Mouse (Mus musculus) forebrain, embryonic 15.5 days (tissue): ENCODE measurements around the gene Lipk. TPM values are rescaled to one million over a fixed set of nuclear protein-coding genes. Genes with fewer than 3 reads are reported as not detected.

Source experiments
- ATAC-seq: fragments of 200-750 bp; cut with Nextera tagmentation; replicated peaks from 2 replicates; pipeline ENCODE4 v1.8.0; 2017; ENCODE audit warnings: mild to moderate bottlenecking, moderate TSS enrichment, moderate library complexity
- H3K27ac ChIP-seq: fragments of 300-500 bp; sonication (generic); replicated peaks from 2 replicates; pipeline ENCODE4 v1.5.1; 2015; ENCODE audit warnings: mild to moderate bottlenecking, inconsistent platforms
- H3K27me3 ChIP-seq: fragments of 300-500 bp; sonication (generic); 2 replicates; pipeline ENCODE4 v1.6.1; 2015; ENCODE audit warnings: inconsistent platforms
- H3K36me3 ChIP-seq: fragments of 300-500 bp; sonication (generic); 2 replicates; pipeline ENCODE4 v1.6.1; 2015; ENCODE audit warnings: mild to moderate bottlenecking, inconsistent platforms
- H3K4me1 ChIP-seq: fragments of 300-500 bp; sonication (generic); 2 replicates; pipeline ENCODE4 v1.6.1; 2015; ENCODE audit warnings: inconsistent platforms
- H3K4me2 ChIP-seq: fragments of 300-500 bp; sonication (generic); replicated peaks from 2 replicates; pipeline ENCODE4 v1.6.1; 2015; ENCODE audit warnings: mild to moderate bottlenecking, inconsistent platforms
- H3K4me3 ChIP-seq: fragments of 300-500 bp; sonication (generic); 2 replicates; pipeline ENCODE4 v1.5.1; 2015; ENCODE audit warnings: mild to moderate bottlenecking, inconsistent platforms
- H3K9ac ChIP-seq: fragments of 300-500 bp; sonication (generic); replicated peaks from 2 replicates; pipeline ENCODE4 v1.6.1; 2015; ENCODE audit warnings: mild to moderate bottlenecking, inconsistent platforms
- H3K9me3 ChIP-seq: fragments of 300-500 bp; sonication (generic); 2 replicates; pipeline ENCODE4 v1.6.1; 2016; ENCODE audit warnings: inconsistent platforms
- WGBS: fragments of 180-500 bp; shearing (Covaris S2); methylation state at CpG from one replicate; pipeline ENCODE4 v1.1.7; 2015; ENCODE audit warnings: mixed read lengths; 5-methylcytosine and 5-hydroxymethylcytosine counted together
- microRNA-seq: library from miRNA; unstranded; fragments of <30 nt; microRNA quantifications from one replicate; pipeline ENCODE4, GENCODE M21; 2016
- polyA plus RNA-seq: library from polyadenylated mRNA; unstranded; fragments of >200 nt; fragmentation: Nextera tagmentation; extraction: Ambion mirVana; gene quantifications from 2 replicates; pipeline ENCODE4 v1.2.1, GENCODE M21; 2015

The Lipk gene
- polyA plus RNA-seq, 1 experiment from 2014 or later: not detected

GRCm38 (mm10) chr19:34066779-34067472 lies 58.8 kb downstream of the Lipk start, which contains the start of gene Lipn:
Gene Lipn, plus strand, starts transcription at chr19:34067358.
- ATAC-seq: no peak

DNA sequence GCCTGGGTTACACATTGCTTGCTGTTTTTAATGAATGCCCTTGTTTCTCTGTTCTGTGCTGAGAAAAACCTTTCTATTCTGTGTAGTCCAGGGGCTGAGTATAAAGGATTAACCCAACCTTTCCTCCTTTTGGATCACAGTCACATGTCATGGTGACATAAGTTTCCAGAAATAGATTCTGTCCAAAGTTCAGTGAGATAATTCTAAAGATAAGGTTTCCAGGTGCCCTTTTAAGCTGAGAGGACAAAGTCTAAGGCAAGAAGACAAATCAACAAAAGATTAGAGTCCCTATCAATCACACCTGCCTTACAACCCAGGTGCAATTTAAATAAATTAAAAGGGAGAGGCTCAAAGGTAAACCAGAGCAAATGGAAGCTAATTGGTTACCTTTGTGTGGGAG lies 66.1 kb downstream of the Lipk start:
- Histone ChIP-seq H3K9ac (no peak overlapping the region), H3K9me3 (no peaks in the 10 kb centered on the region), H3K4me3 (no peak overlapping the region), H3K27ac (no peak overlapping the region), H3K4me2 (no peak overlapping the region), H3K27me3 (no peaks in the 10 kb centered on the region), H3K36me3 (no peaks in the 10 kb centered on the region), H3K4me1 (no peaks in the 10 kb centered on the region)
- ATAC-seq: no peak

More at GRCm38 (mm10) chr19:34066779-34067472, 58.8 kb downstream of the Lipk start, which contains the start of gene Lipn:
- Histone ChIP-seq H3K4me3 (no peak within 1 kb of the TSS), H3K27me3 (no peaks in the 10 kb centered on the region), H3K4me1 (no peaks in the 10 kb centered on the region), H3K36me3 (no peaks in the 10 kb centered on the region), H3K9me3 (no peaks in the 10 kb centered on the region), H3K9ac (no peak within 1 kb of the TSS), H3K4me2 (no peak within 1 kb of the TSS), H3K27ac (no peak within 1 kb of the TSS)
- 92% methylated on average over 9 of the region's 9 CpGs for WGBS

- H3K4me3 ChIP-seq: no peak overlapping the region
- no peak overlapping the region for H3K9ac ChIP-seq
- H3K4me2 ChIP-seq: no peak overlapping the region
- no peaks in the 10 kb centered on the region for H3K27me3 ChIP-seq
- H3K36me3 ChIP-seq: no peaks in the 10 kb centered on the region
- whole genome bisulfite sequencing: 84% methylated on average over 2 of the region's 2 CpGs
- H3K4me1 ChIP-seq: no peaks in the 10 kb centered on the region
- no peaks in the 10 kb centered on the region for H3K9me3 ChIP-seq
- no peak overlapping the region for H3K27ac ChIP-seq
- no peak for ATAC-seq
Measured at GRCm38 (mm10) chr19:34078130-34078529, 70.0 kb downstream of the Lipk start.

GRCm38 (mm10) chr19:34089011-34089680 lies 81.1 kb downstream of the Lipk start:
- WGBS: 78% methylated on average over 3 of the region's 3 CpGs
- no peak overlapping the region for H3K4me2 ChIP-seq
- H3K9ac ChIP-seq: no peak overlapping the region
- no peak for ATAC-seq
- no peaks in the 10 kb centered on the region for H3K36me3 ChIP-seq
- no peak overlapping the region for H3K27ac ChIP-seq
- no peak overlapping the region for H3K4me3 ChIP-seq
- no peaks in the 10 kb centered on the region for H3K27me3 ChIP-seq
- H3K4me1 ChIP-seq: no peaks in the 10 kb centered on the region
- H3K9me3 ChIP-seq: no peaks in the 10 kb centered on the region

GRCm38 (mm10) chr19:34095381-34095780 lies 87.3 kb downstream of the Lipk start:
- H3K4me2 ChIP-seq: no peak overlapping the region
- no peak overlapping the region for H3K9ac ChIP-seq
- H3K27me3 ChIP-seq: no peaks in the 10 kb centered on the region
- H3K9me3 ChIP-seq: no peaks in the 10 kb centered on the region
- H3K27ac ChIP-seq: no peak overlapping the region
- H3K4me3 ChIP-seq: no peak overlapping the region
- H3K4me1 ChIP-seq: no peaks in the 10 kb centered on the region
- H3K36me3 ChIP-seq: no peaks in the 10 kb centered on the region
- WGBS: 88% methylated on average over 5 of the region's 5 CpGs
- no peak for ATAC-seq

GRCm38 (mm10) chr19:34096228-34096627 lies 88.1 kb downstream of the Lipk start:
- Histone ChIP-seq H3K9ac (no peak overlapping the region), H3K27me3 (no peaks in the 10 kb centered on the region), H3K4me3 (no peak overlapping the region), H3K4me1 (no peaks in the 10 kb centered on the region), H3K4me2 (no peak overlapping the region), H3K9me3 (no peaks in the 10 kb centered on the region), H3K36me3 (no peaks in the 10 kb centered on the region), H3K27ac (no peak overlapping the region)
- 63% methylated on average over 1 of the region's 1 CpGs for WGBS
- ATAC-seq: no peak

Small RNA genes within 50 kb of the gene (microRNA-seq; reads per million reads assigned to microRNA genes)
- not detected for gene Gm23334

Other genes with a start within 250 kb of the Lipk start
- gene Lipo3, start 246.3 kb upstream of the Lipk start, polyA plus RNA-seq: 9.1 and 10.6 TPM in 2 replicates
- gene Lipo1, start 220.8 kb upstream of the Lipk start, polyA plus RNA-seq: not detected in 2 replicates
- gene Lipf, start 47.1 kb upstream of the Lipk start, polyA plus RNA-seq: not detected in 2 replicates
- not detected in 2 replicates for gene Lipn, start 59.1 kb downstream of the Lipk start, polyA plus RNA-seq
- gene Lipm, start 92.6 kb downstream of the Lipk start, polyA plus RNA-seq: not detected in 2 replicates
- not detected in 2 replicates for gene Ankrd22, start 157.8 kb downstream of the Lipk start, polyA plus RNA-seq
- gene Stambpl1, start 183.9 kb downstream of the Lipk start, polyA plus RNA-seq: 7.1 and 7.5 TPM in 2 replicates
- 6.3 and 7.1 TPM in 2 replicates for gene Acta2, start 247.3 kb downstream of the Lipk start, polyA plus RNA-seq